Mouse (Mus musculus) bone marrow macrophage, adult 2 months (primary cell): Measurements from ENCODE around the gene Lrch1. TPM values are rescaled to one million over a fixed set of nuclear protein-coding genes. Genes with fewer than 3 reads are reported as not detected.

Experiments
- H3K27ac ChIP-seq: 2 replicates; pipeline ENCODE4 v1.5.1; 2012; ENCODE audit warnings: low read depth, low read length; ENCODE audit not compliant: insufficient read depth
- H3K4me1 ChIP-seq: 2 replicates; pipeline ENCODE4 v1.6.1; 2012; ENCODE audit warnings: low read length; ENCODE audit not compliant: control insufficient read depth, insufficient read depth
- H3K4me3 ChIP-seq: 2 replicates; pipeline ENCODE4 v1.5.1; 2012; ENCODE audit warnings: mild to moderate bottlenecking, low read length, moderate library complexity; ENCODE audit not compliant: insufficient read depth
- CTCF ChIP-seq: IDR thresholded peaks from 2 replicates; pipeline ENCODE4 v1.5.1; 2012; ENCODE audit warnings: low read depth, mild to moderate bottlenecking, low read length, moderate library complexity
- POLR2A ChIP-seq: IDR thresholded peaks from 2 replicates; pipeline ENCODE4 v1.6.1; 2012; ENCODE audit warnings: mild to moderate bottlenecking, low read depth, low read length, borderline replicate concordance
- polyA plus RNA-seq: library from polyadenylated mRNA; stranded (reverse); fragments of >200 nt; gene quantifications from 2 replicates; pipeline ENCODE4 v1.2.4, GENCODE M21; 2012; ENCODE audit not compliant: missing spikeins, insufficient read depth, insufficient read length

The Lrch1 gene
- polyA plus RNA-seq, 1 experiment = 21.8 TPM

GRCm38 (mm10) chr14:74924521-74924920 is 23.2 kb downstream of the Lrch1 start:
- no peak overlapping the region for H3K4me3 ChIP-seq
- no peak for TF ChIP-seq POLR2A
- no peak for TF ChIP-seq CTCF
- H3K27ac ChIP-seq = no peak overlapping the region
- peaks cover 13% of the 10 kb centered on the region for H3K4me1 ChIP-seq

- H3K27ac ChIP-seq = no peak overlapping the region
- peaks cover 11% of the 10 kb centered on the region for H3K4me1 ChIP-seq
- no peak overlapping the region for H3K4me3 ChIP-seq
- no peak for TF ChIP-seq CTCF
- TF ChIP-seq POLR2A = no peak
These were observed 23.6 kb downstream of the Lrch1 start for GRCm38 (mm10) chr14:74924031-74924430.

GRCm38 (mm10) chr14:74922039-74922736 is 25.5 kb downstream of the Lrch1 start:
- Histone ChIP-seq H3K4me3 (no peak overlapping the region), H3K4me1 (peaks cover 18% of the 10 kb centered on the region), H3K27ac (no peak overlapping the region)
- no peak for TF ChIP-seq CTCF
- TF ChIP-seq POLR2A = no peak

- peaks cover 21% of the 10 kb centered on the region for H3K4me1 ChIP-seq
- TF ChIP-seq CTCF (no peak), POLR2A (no peak)
- H3K27ac ChIP-seq = no peak overlapping the region
- no peak overlapping the region for H3K4me3 ChIP-seq
These were observed 26.2 kb downstream of the Lrch1 start for GRCm38 (mm10) chr14:74921471-74921870.

GRCm38 (mm10) chr14:74919132-74919531 is 28.5 kb downstream of the Lrch1 start:
- H3K27ac ChIP-seq = no peak overlapping the region
- H3K4me3 ChIP-seq = no peak overlapping the region
- TF ChIP-seq POLR2A (no peak), CTCF (no peak)
- H3K4me1 ChIP-seq = peaks cover 37% of the 10 kb centered on the region

- no peak overlapping the region for H3K27ac ChIP-seq
- peaks cover 39% of the 10 kb centered on the region for H3K4me1 ChIP-seq
- peak overlapping the region; percentile 12; the same call in 1 of the 2 replicates for H3K4me3 ChIP-seq
- TF ChIP-seq POLR2A (no peak), CTCF (no peak)
These were observed 29.1 kb downstream of the Lrch1 start for GRCm38 (mm10) chr14:74918521-74919103.

GRCm38 (mm10) chr14:74917504-74918124 is 30.1 kb downstream of the Lrch1 start:
- no peak overlapping the region for H3K27ac ChIP-seq
- no peak overlapping the region for H3K4me3 ChIP-seq
- TF ChIP-seq POLR2A (no peak), CTCF (no peak)
- peaks cover 44% of the 10 kb centered on the region for H3K4me1 ChIP-seq

GRCm38 (mm10) chr14:74916691-74917090 is 31.0 kb downstream of the Lrch1 start:
- no peak overlapping the region for H3K27ac ChIP-seq
- H3K4me3 ChIP-seq = no peak overlapping the region
- TF ChIP-seq POLR2A = no peak
- TF ChIP-seq CTCF = no peak
- peaks cover 47% of the 10 kb centered on the region for H3K4me1 ChIP-seq

- peaks cover 50% of the 10 kb centered on the region for H3K4me1 ChIP-seq
- no peak overlapping the region for H3K4me3 ChIP-seq
- H3K27ac ChIP-seq = no peak overlapping the region
- TF ChIP-seq CTCF (no peak), POLR2A (no peak)
These were observed 31.6 kb downstream of the Lrch1 start for GRCm38 (mm10) chr14:74916075-74916474.

- TF ChIP-seq POLR2A = no peak
- no peak for TF ChIP-seq CTCF
- Histone ChIP-seq H3K4me3 (no peak overlapping the region), H3K27ac (no peak overlapping the region), H3K4me1 (peaks cover 50% of the 10 kb centered on the region)
These were observed 32.0 kb downstream of the Lrch1 start for GRCm38 (mm10) chr14:74915658-74916057.

GRCm38 (mm10) chr14:74915025-74915424 is 32.7 kb downstream of the Lrch1 start:
- H3K4me3 ChIP-seq = no peak overlapping the region
- H3K27ac ChIP-seq = no peak overlapping the region
- peaks cover 55% of the 10 kb centered on the region for H3K4me1 ChIP-seq
- TF ChIP-seq CTCF (no peak), POLR2A (no peak)
